Mouse (Mus musculus): ENCODE data around the gene Sh3bgrl2.

DNA sequence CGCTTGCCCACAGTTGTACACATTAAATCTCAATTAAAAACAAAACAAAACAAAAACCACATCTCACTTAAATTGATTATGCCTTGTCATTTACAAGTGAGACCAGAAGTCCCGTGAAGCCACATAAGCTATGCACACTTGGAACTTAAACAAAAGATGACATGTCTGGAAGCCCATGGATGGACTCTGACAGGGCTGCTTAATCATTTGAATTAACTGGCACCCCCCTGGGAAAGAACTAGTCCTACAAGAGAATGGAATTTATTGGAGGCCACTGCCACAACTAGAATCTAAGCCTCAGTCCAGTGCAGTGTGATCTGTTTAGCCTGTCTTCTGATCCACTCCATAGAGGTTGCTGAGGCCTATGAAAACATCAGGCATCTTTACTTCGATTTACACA lies 23.2 kb downstream of the Sh3bgrl2 start:
- TF ChIP-seq CTCF (IDR thresholded peaks at IDR 0.05; ENCODE audit: extremely low read depth, insufficient read length, insufficient replicate concordance, low read depth, low read length) = no peak
- no peak for TF ChIP-seq POLR2A (IDR thresholded peaks at IDR 0.05; ENCODE audit: low read depth, low read length)
